Mouse (Mus musculus): ENCODE measurements around the gene Npas3. TPM values are rescaled to one million over a fixed set of nuclear protein-coding genes. Genes with fewer than 3 reads are reported as not detected.

The Npas3 gene
- polyA plus RNA-seq (2014; fragmentation: Nextera tagmentation; extraction: Ambion mirVana), result 3.4 and 4.5 TPM in 2 replicates

GRCm38 (mm10) chr12:53248101-53248727 lies at the start of gene Npas3:
Gene Npas3, plus strand, starts transcription at chr12:53248677.
- H3K9me3 ChIP-seq (ENCODE audit: control insufficient read depth, low read depth, low read length), result no peaks in the 10 kb centered on the region
- under 1% methylated on average over 58 of the region's 62 CpGs for WGBS
- peak within 1 kb of the TSS; percentile 95 for H3K4me2 ChIP-seq (replicated peaks; ENCODE audit: low read depth, low read length)
- H3K36me3 ChIP-seq (ENCODE audit: control insufficient read depth, insufficient read depth, low read length), result no peaks in the 10 kb centered on the region
- peaks cover 39% of the 10 kb centered on the region for H3K27me3 ChIP-seq (ENCODE audit: control insufficient read depth, insufficient read depth, low read length)
- no peak within 1 kb of the TSS for H3K27ac ChIP-seq (ENCODE audit: low read length)
- no peak for ATAC-seq (ENCODE audit: insufficient number of reproducible peaks, insufficient read depth, low FRiP score, low read depth)
- peak within 1 kb of the TSS; percentile 42 for H3K9ac ChIP-seq (replicated peaks; ENCODE audit: low read depth, low read length)
- H3K4me3 ChIP-seq (ENCODE audit: low read depth, low read length), result peak within 1 kb of the TSS; percentile 48
- H3K4me1 ChIP-seq (ENCODE audit: control insufficient read depth, insufficient read depth, low read length), result peaks cover 13% of the 10 kb centered on the region; the same call in 1 of the 2 replicates

- ATAC-seq (ENCODE audit: insufficient number of reproducible peaks, insufficient read depth, low FRiP score, low read depth), result no peak
- H3K4me1 ChIP-seq (ENCODE audit: control insufficient read depth, insufficient read depth, low read length), result no peaks in the 10 kb centered on the region
- H3K27me3 ChIP-seq (ENCODE audit: control insufficient read depth, insufficient read depth, low read length), result no peaks in the 10 kb centered on the region
- H3K4me3 ChIP-seq (ENCODE audit: low read depth, low read length), result no peak overlapping the region
- H3K27ac ChIP-seq (ENCODE audit: low read length), result no peak overlapping the region
- H3K9ac ChIP-seq (replicated peaks; ENCODE audit: low read depth, low read length), result no peak overlapping the region
- no peak overlapping the region for H3K4me2 ChIP-seq (replicated peaks; ENCODE audit: low read depth, low read length)
- H3K36me3 ChIP-seq (ENCODE audit: control insufficient read depth, insufficient read depth, low read length), result no peaks in the 10 kb centered on the region
- WGBS, result 64% methylated on average over 15 of the region's 15 CpGs
- H3K9me3 ChIP-seq (ENCODE audit: control insufficient read depth, low read depth, low read length), result no peaks in the 10 kb centered on the region
These were observed 31.3 kb upstream of the Npas3 start for GRCm38 (mm10) chr12:53217141-53217540.

- no peak for ATAC-seq (ENCODE audit: insufficient number of reproducible peaks, insufficient read depth, low FRiP score, low read depth)
- H3K36me3 ChIP-seq (ENCODE audit: control insufficient read depth, insufficient read depth, low read length), result no peaks in the 10 kb centered on the region
- no peaks in the 10 kb centered on the region for H3K27me3 ChIP-seq (ENCODE audit: control insufficient read depth, insufficient read depth, low read length)
- 65% methylated on average over 4 of the region's 4 CpGs for whole genome bisulfite sequencing
- no peak overlapping the region for H3K9ac ChIP-seq (replicated peaks; ENCODE audit: low read depth, low read length)
- H3K4me3 ChIP-seq (ENCODE audit: low read depth, low read length), result no peak overlapping the region
- H3K9me3 ChIP-seq (ENCODE audit: control insufficient read depth, low read depth, low read length), result no peaks in the 10 kb centered on the region
- H3K4me1 ChIP-seq (ENCODE audit: control insufficient read depth, insufficient read depth, low read length), result no peaks in the 10 kb centered on the region
- H3K4me2 ChIP-seq (replicated peaks; ENCODE audit: low read depth, low read length), result no peak overlapping the region
- H3K27ac ChIP-seq (ENCODE audit: low read length), result no peak overlapping the region
These were observed 25.7 kb upstream of the Npas3 start for GRCm38 (mm10) chr12:53222742-53223141.

- Histone ChIP-seq H3K27me3 (ENCODE audit: control insufficient read depth, insufficient read depth, low read length) (no peaks in the 10 kb centered on the region), H3K4me2 (replicated peaks; ENCODE audit: low read depth, low read length) (no peak overlapping the region), H3K9ac (replicated peaks; ENCODE audit: low read depth, low read length) (no peak overlapping the region), H3K27ac (ENCODE audit: low read length) (no peak overlapping the region), H3K36me3 (ENCODE audit: control insufficient read depth, insufficient read depth, low read length) (no peaks in the 10 kb centered on the region), H3K4me1 (ENCODE audit: control insufficient read depth, insufficient read depth, low read length) (no peaks in the 10 kb centered on the region), H3K4me3 (ENCODE audit: low read depth, low read length) (no peak overlapping the region), H3K9me3 (ENCODE audit: control insufficient read depth, low read depth, low read length) (no peaks in the 10 kb centered on the region)
- ATAC-seq (ENCODE audit: insufficient number of reproducible peaks, insufficient read depth, low FRiP score, low read depth), result no peak
- whole genome bisulfite sequencing, result 52% methylated on average over 4 of the region's 4 CpGs
These were observed 21.1 kb upstream of the Npas3 start for GRCm38 (mm10) chr12:53227356-53227755.

GRCm38 (mm10) chr12:53229419-53229818 lies 19.1 kb upstream of the Npas3 start:
- Histone ChIP-seq H3K27me3 (ENCODE audit: control insufficient read depth, insufficient read depth, low read length) (no peaks in the 10 kb centered on the region), H3K4me1 (ENCODE audit: control insufficient read depth, insufficient read depth, low read length) (no peaks in the 10 kb centered on the region), H3K27ac (ENCODE audit: low read length) (no peak overlapping the region), H3K9ac (replicated peaks; ENCODE audit: low read depth, low read length) (no peak overlapping the region), H3K4me3 (ENCODE audit: low read depth, low read length) (no peak overlapping the region), H3K4me2 (replicated peaks; ENCODE audit: low read depth, low read length) (no peak overlapping the region), H3K9me3 (ENCODE audit: control insufficient read depth, low read depth, low read length) (no peaks in the 10 kb centered on the region), H3K36me3 (ENCODE audit: control insufficient read depth, insufficient read depth, low read length) (no peaks in the 10 kb centered on the region)
- 67% methylated on average over 2 of the region's 2 CpGs for WGBS
- ATAC-seq (ENCODE audit: insufficient number of reproducible peaks, insufficient read depth, low FRiP score, low read depth), result no peak

DNA sequence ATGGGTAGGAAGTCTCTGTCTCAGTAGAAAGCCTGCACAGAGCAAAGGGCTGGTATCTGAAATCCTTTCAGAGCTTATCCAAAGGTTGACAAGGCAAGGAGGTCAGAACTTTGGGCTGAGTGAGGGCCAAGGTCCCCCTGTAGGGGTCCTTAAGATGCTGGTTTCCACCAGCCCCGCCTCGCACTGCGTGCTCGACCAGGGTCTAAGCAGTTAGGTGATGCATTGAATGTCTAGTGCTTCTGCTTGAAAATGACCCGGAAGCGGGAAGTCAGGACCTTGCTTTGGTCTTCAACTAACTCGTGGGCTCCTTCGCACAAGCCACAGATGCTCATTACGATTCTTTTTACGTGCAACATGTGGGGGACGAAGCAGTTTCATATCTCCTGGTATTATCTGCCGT lies 2.3 kb upstream of the Npas3 start:
- peak overlapping the region; percentile 95 for H3K4me2 ChIP-seq (replicated peaks; ENCODE audit: low read depth, low read length)
- no peaks in the 10 kb centered on the region for H3K9me3 ChIP-seq (ENCODE audit: control insufficient read depth, low read depth, low read length)
- H3K9ac ChIP-seq (replicated peaks; ENCODE audit: low read depth, low read length), result no peak overlapping the region
- peaks cover 9% of the 10 kb centered on the region; the same call in 1 of the 2 replicates for H3K4me1 ChIP-seq (ENCODE audit: control insufficient read depth, insufficient read depth, low read length)
- 1% methylated on average over 12 of the region's 12 CpGs for WGBS
- H3K4me3 ChIP-seq (ENCODE audit: low read depth, low read length), result peak overlapping the region; percentile 48
- ATAC-seq (ENCODE audit: insufficient number of reproducible peaks, insufficient read depth, low FRiP score, low read depth), result no peak
- no peak overlapping the region for H3K27ac ChIP-seq (ENCODE audit: low read length)
- H3K36me3 ChIP-seq (ENCODE audit: control insufficient read depth, insufficient read depth, low read length), result no peaks in the 10 kb centered on the region
- peaks cover 38% of the 10 kb centered on the region for H3K27me3 ChIP-seq (ENCODE audit: control insufficient read depth, insufficient read depth, low read length)

- H3K4me1 ChIP-seq (ENCODE audit: control insufficient read depth, insufficient read depth, low read length), result peaks cover 13% of the 10 kb centered on the region; the same call in 1 of the 2 replicates
- peak overlapping the region; percentile 48 for H3K4me3 ChIP-seq (ENCODE audit: low read depth, low read length)
- WGBS, result 1% methylated on average over 28 of the region's 28 CpGs
- H3K36me3 ChIP-seq (ENCODE audit: control insufficient read depth, insufficient read depth, low read length), result no peaks in the 10 kb centered on the region
- H3K27ac ChIP-seq (ENCODE audit: low read length), result no peak overlapping the region
- H3K9me3 ChIP-seq (ENCODE audit: control insufficient read depth, low read depth, low read length), result no peaks in the 10 kb centered on the region
- H3K27me3 ChIP-seq (ENCODE audit: control insufficient read depth, insufficient read depth, low read length), result peaks cover 39% of the 10 kb centered on the region
- H3K4me2 ChIP-seq (replicated peaks; ENCODE audit: low read depth, low read length), result peak overlapping the region; percentile 95
- H3K9ac ChIP-seq (replicated peaks; ENCODE audit: low read depth, low read length), result no peak overlapping the region
- ATAC-seq (ENCODE audit: insufficient number of reproducible peaks, insufficient read depth, low FRiP score, low read depth), result peak; percentile 56; the same call in 1 of the 2 replicates
These were observed 1.6 kb upstream of the Npas3 start for GRCm38 (mm10) chr12:53246581-53247490.

- H3K27ac ChIP-seq (ENCODE audit: low read length), result no peak overlapping the region
- WGBS, result under 1% methylated on average over 25 of the region's 25 CpGs
- H3K9ac ChIP-seq (replicated peaks; ENCODE audit: low read depth, low read length), result no peak overlapping the region
- H3K36me3 ChIP-seq (ENCODE audit: control insufficient read depth, insufficient read depth, low read length), result no peaks in the 10 kb centered on the region
- peak overlapping the region; percentile 95 for H3K4me2 ChIP-seq (replicated peaks; ENCODE audit: low read depth, low read length)
- H3K4me1 ChIP-seq (ENCODE audit: control insufficient read depth, insufficient read depth, low read length), result peaks cover 13% of the 10 kb centered on the region; the same call in 1 of the 2 replicates
- H3K4me3 ChIP-seq (ENCODE audit: low read depth, low read length), result peak overlapping the region; percentile 48
- H3K27me3 ChIP-seq (ENCODE audit: control insufficient read depth, insufficient read depth, low read length), result peaks cover 39% of the 10 kb centered on the region
- no peaks in the 10 kb centered on the region for H3K9me3 ChIP-seq (ENCODE audit: control insufficient read depth, low read depth, low read length)
- ATAC-seq (ENCODE audit: insufficient number of reproducible peaks, insufficient read depth, low FRiP score, low read depth), result no peak
These were observed 914 bp upstream of the Npas3 start for GRCm38 (mm10) chr12:53247491-53248035.

All from stomach, embryonic 14.5 days (tissue).